Mouse (Mus musculus) layer of hippocampus, postnatal 10 days (tissue): ENCODE results near the gene Ucp2. TPM values are rescaled to one million over a fixed set of nuclear protein-coding genes. Genes with fewer than 3 reads are reported as not detected.

Experiments used
- DNase-seq, 2 experiments: peaks; one replicate each; pipeline ENCODE4 v3.0.0; 2021; ENCODE audit warnings: low spot score in 2 of 2
- long read RNA-seq: library from polyadenylated mRNA; stranded (forward); transcript quantifications from one replicate; pipeline ENCODE4 v2.0.0, GENCODE M21; 2023
- total RNA-seq, 2 experiments: library from RNA; stranded (reverse); gene quantifications; 2 replicates each; pipeline ENCODE4 v1.2.3; 2021

Gene Ucp2
- total RNA-seq, result 10 to 100 TPM; 58.2 to 66.6 TPM
- long read RNA-seq, transcript Ucp2-202 (8 exons, 3,988 nt), result major isoform, 11 of 18 reads
- long read RNA-seq, partial matches to known transcripts, result 5 of 18 reads
- long read RNA-seq, other reads (novel, unspliced or antisense), result 2 of 18 reads

- DNase-seq, result peak; percentile 60 to 67
Measured at GRCm38 (mm10) chr7:100493117-100493483, at the start of gene Ucp2. Ucp2 (plus strand) TSS chr7:100493337.

GRCm38 (mm10) chr7:100443728-100444127 is 49.4 kb upstream of the Ucp2 start:
- no peak for DNase-seq

- DNase-seq, result no peak
Measured at GRCm38 (mm10) chr7:100446271-100446670, 46.9 kb upstream of the Ucp2 start.

GRCm38 (mm10) chr7:100448530-100448929 is 44.6 kb upstream of the Ucp2 start:
- no peak for DNase-seq

- DNase-seq, result no peak
Measured at GRCm38 (mm10) chr7:100448985-100449384, 44.2 kb upstream of the Ucp2 start.

- no peak for DNase-seq
Measured at GRCm38 (mm10) chr7:100458153-100458552, 35.0 kb upstream of the Ucp2 start.

GRCm38 (mm10) chr7:100459862-100460261 is 33.3 kb upstream of the Ucp2 start:
- no peak for DNase-seq

GRCm38 (mm10) chr7:100461621-100462151 is 31.5 kb upstream of the Ucp2 start:
- DNase-seq, result peak; percentile 40 to 49

- no peak for DNase-seq
Measured at GRCm38 (mm10) chr7:100463194-100463593, 29.9 kb upstream of the Ucp2 start.

GRCm38 (mm10) chr7:100463757-100464156 is 29.4 kb upstream of the Ucp2 start:
- DNase-seq, result no peak

GRCm38 (mm10) chr7:100464248-100464647 is 28.9 kb upstream of the Ucp2 start:
- no peak for DNase-seq

GRCm38 (mm10) chr7:100465248-100465647 is 27.9 kb upstream of the Ucp2 start:
- no peak for DNase-seq

- DNase-seq, result peak; percentile 41 to 49
Measured at GRCm38 (mm10) chr7:100465656-100466309, 27.4 kb upstream of the Ucp2 start.

GRCm38 (mm10) chr7:100466781-100467510 is 26.2 kb upstream of the Ucp2 start:
- no peak for DNase-seq

GRCm38 (mm10) chr7:100468761-100469160 is 24.4 kb upstream of the Ucp2 start:
- DNase-seq, result no peak

- no peak for DNase-seq
Measured at GRCm38 (mm10) chr7:100469502-100469901, 23.6 kb upstream of the Ucp2 start.

- no peak for DNase-seq
Measured at GRCm38 (mm10) chr7:100470796-100471406, 22.2 kb upstream of the Ucp2 start.

GRCm38 (mm10) chr7:100471407-100471797 is 21.7 kb upstream of the Ucp2 start:
- no peak for DNase-seq

GRCm38 (mm10) chr7:100472777-100473176 is 20.4 kb upstream of the Ucp2 start, which contains the start of gene Ucp3:
Ucp3 (plus strand) TSS chr7:100472990.
- no peak for DNase-seq

- no peak for DNase-seq
Measured at GRCm38 (mm10) chr7:100473846-100474454, 19.2 kb upstream of the Ucp2 start.

- no peak for DNase-seq
Measured at GRCm38 (mm10) chr7:100474680-100475079, 18.5 kb upstream of the Ucp2 start.
